Mouse (Mus musculus) kidney, adult 2 months (tissue): ENCODE data around the gene Tmem14a.

Experiments
- CTCF ChIP-seq: fragments of 200-500 bp; conservative IDR thresholded peaks from 2 replicates; pipeline ENCODE4 v1.5.1; 2011; ENCODE audit warnings: low read depth, mild to moderate bottlenecking, control low read depth, low read length, moderate library complexity, mixed read lengths; ENCODE audit not compliant: insufficient read depth, insufficient read length
- POLR2A ChIP-seq: fragments of 200-500 bp; IDR thresholded peaks from one replicate; pipeline ENCODE4 v1.6.1; 2011; ENCODE audit warnings: low read depth, low read length, control low read depth

- TF ChIP-seq CTCF = no peak
- TF ChIP-seq POLR2A = no peak
These were observed 12.1 kb upstream of the Tmem14a start for GRCm38 (mm10) chr1:21206241-21206640.
